Mouse (Mus musculus): ENCODE results near the gene Rmdn3. TPM values are rescaled to one million over a fixed set of nuclear protein-coding genes. Genes with fewer than 3 reads are reported as not detected.
A peak's percentile ranks its signal among the peaks of the same experiment; 100 is the strongest.

Rmdn3 gene
- total and polyA plus RNA-seq, 3 experiments, result 41.8 to 59.1 (median 49.9) TPM

GRCm38 (mm10) chr2:119171574-119171973, 14.7 kb upstream of the Rmdn3 start (continued):
- no peak for TF ChIP-seq UBTF (IDR thresholded peaks at IDR 0.05; ENCODE audit: low read depth, low read length)

- H3K36me3 ChIP-seq (replicated peaks in 1 of 2; ENCODE audit: control insufficient read depth in 1 of 2, insufficient read depth in 1 of 2, low read length in 1 of 2), result peaks cover 0 to 6% of the 10 kb centered on the region in 2 experiments
- dilution Hi-C loops (cut with MboI; ENCODE audit: extremely low pct_ligation_motif_present, extremely low pct_unique_long_range_greater_than_20kb, low sequenced_read_pairs), result no loop called here
These were observed 13.4 kb upstream of the Rmdn3 start for GRCm38 (mm10) chr2:119170282-119170681.

GRCm38 (mm10) chr2:119167866-119168256, 11.0 kb upstream of the Rmdn3 start:
- peaks cover 10% of the 10 kb centered on the region for H3K27me3 ChIP-seq (replicated peaks)
- H3K79me2 ChIP-seq (replicated peaks; ENCODE audit: control insufficient read depth, extremely low read depth, insufficient read depth, poor library complexity, severe bottlenecking), result no peaks in the 10 kb centered on the region
- peaks cover 0 to 6% of the 10 kb centered on the region in 2 experiments for H3K36me3 ChIP-seq (replicated peaks in 1 of 2; ENCODE audit: control insufficient read depth in 1 of 2, insufficient read depth in 1 of 2, low read length in 1 of 2)
- no peak for DNase-seq (ENCODE audit: extremely low read depth)
- H3K27ac ChIP-seq (ENCODE audit: insufficient read depth, low read depth), result no peak overlapping the region
- 0 out of 2 replicates have a peak, but pooled peaks have one; percentile 8 for TF ChIP-seq TCF12 (IDR thresholded peaks at IDR 0.05; ENCODE audit: low read depth, low read length)
- TF ChIP-seq USF2 (conservative IDR thresholded peaks at IDR 0.05; ENCODE audit: low read depth, low read length), result no peak
- TF ChIP-seq IRF4 (IDR thresholded peaks at IDR 0.05; ENCODE audit: low read depth, low read length), result no peak
- H3K9ac ChIP-seq (ENCODE audit: insufficient read depth, low read depth), result no peak overlapping the region
- dilution Hi-C loops (cut with MboI; ENCODE audit: extremely low pct_ligation_motif_present, extremely low pct_unique_long_range_greater_than_20kb, low sequenced_read_pairs) (no loop called here), in situ Hi-C loops (cut with MboI; ENCODE audit: low pct_ligation_motif_present, low pct_unique_long_range_greater_than_20kb, low sequenced_read_pairs) (no loop called here)
- H3K4me3 ChIP-seq (replicated peaks in 1 of 3; ENCODE audit: low read depth in 2 of 3, low read length in 2 of 3, poor library complexity in 1 of 3), result peak overlapping the region; percentile 21 to 57 (median 37)
- peak overlapping the region; percentile 74 for H3K4me2 ChIP-seq (ENCODE audit: insufficient read depth, low read depth, poor library complexity, severe bottlenecking)
- peaks cover 8% of the 10 kb centered on the region for H3K9me3 ChIP-seq (replicated peaks; ENCODE audit: low read length)
- H3K4me1 ChIP-seq (ENCODE audit: control insufficient read depth in 1 of 2, insufficient read depth in 2 of 2), result peaks cover 23 to 63% of the 10 kb centered on the region in 2 experiments

More at GRCm38 (mm10) chr2:119170282-119170681, 13.4 kb upstream of the Rmdn3 start:
- H3K79me2 ChIP-seq (replicated peaks; ENCODE audit: control insufficient read depth, extremely low read depth, insufficient read depth, poor library complexity, severe bottlenecking), result no peaks in the 10 kb centered on the region
- in situ Hi-C loops (cut with MboI; ENCODE audit: low pct_ligation_motif_present, low pct_unique_long_range_greater_than_20kb, low sequenced_read_pairs), result no loop called here
- DNase-seq (ENCODE audit: extremely low read depth), result no peak
- no peak overlapping the region for H3K4me2 ChIP-seq (ENCODE audit: insufficient read depth, low read depth, poor library complexity, severe bottlenecking)
- H3K4me3 ChIP-seq (replicated peaks in 1 of 3; ENCODE audit: low read depth in 2 of 3, low read length in 2 of 3, poor library complexity in 1 of 3), result no peak overlapping the region
- no peak overlapping the region for H3K27ac ChIP-seq (ENCODE audit: insufficient read depth, low read depth)
- peaks cover 8% of the 10 kb centered on the region for H3K9me3 ChIP-seq (replicated peaks; ENCODE audit: low read length)
- H3K4me1 ChIP-seq (ENCODE audit: control insufficient read depth in 1 of 2, insufficient read depth in 2 of 2), result peaks cover 33 to 73% of the 10 kb centered on the region in 2 experiments
- TF ChIP-seq MYC (IDR thresholded peaks at IDR 0.05; ENCODE audit: low read depth, low read length), result no peak
- TF ChIP-seq TCF12 (IDR thresholded peaks at IDR 0.05; ENCODE audit: low read depth, low read length), result no peak
- no peak for TF ChIP-seq MAX (IDR thresholded peaks at IDR 0.05; ENCODE audit: low read length)
- TF ChIP-seq USF1 (IDR thresholded peaks at IDR 0.05; ENCODE audit: low read depth, low read length), result no peak
- TF ChIP-seq EP300 (IDR thresholded peaks at IDR 0.05; ENCODE audit: low read length), result peak; percentile 43; the same call in 1 of the 2 replicates
- no peak for TF ChIP-seq PAX5 (IDR thresholded peaks at IDR 0.05; ENCODE audit: low read length)
- no peak for TF ChIP-seq CTCF (conservative IDR thresholded peaks at IDR 0.05 in 1 of 2, IDR thresholded peaks at IDR 0.05 in 1 of 2; ENCODE audit: low read depth in 2 of 2, low read length in 2 of 2)
- no peak for TF ChIP-seq SIN3A (IDR thresholded peaks at IDR 0.05; ENCODE audit: low read length)
- no peak for TF ChIP-seq MEF2A (IDR thresholded peaks at IDR 0.05; ENCODE audit: borderline replicate concordance, low read depth, low read length)
- no peak for TF ChIP-seq TBP (conservative IDR thresholded peaks at IDR 0.05; ENCODE audit: low read depth, low read length)
- no peak for TF ChIP-seq KAT2A (IDR thresholded peaks at IDR 0.05; ENCODE audit: insufficient replicate concordance, low read length)
- no peak for TF ChIP-seq CHD1 (IDR thresholded peaks at IDR 0.05; ENCODE audit: low read depth, low read length)
- no peak for TF ChIP-seq E2F4 (IDR thresholded peaks at IDR 0.05; ENCODE audit: insufficient replicate concordance, low read depth, low read length)
- TF ChIP-seq ZMIZ1 (IDR thresholded peaks at IDR 0.05; ENCODE audit: low read depth, low read length), result no peak
- 0 out of 2 replicates have a peak, but pooled peaks have one; percentile 5 for TF ChIP-seq BHLHE40 (IDR thresholded peaks at IDR 0.05; ENCODE audit: low read depth, low read length)
- no peak for TF ChIP-seq CHD2 (IDR thresholded peaks at IDR 0.05; ENCODE audit: low read length)
- no peak for TF ChIP-seq SMC3 (IDR thresholded peaks at IDR 0.05; ENCODE audit: low read depth, low read length)
- no peak for TF ChIP-seq MXI1 (IDR thresholded peaks at IDR 0.05; ENCODE audit: low read depth, low read length)
- TF ChIP-seq HCFC1 (IDR thresholded peaks at IDR 0.05; ENCODE audit: low read depth, low read length), result no peak
- TF ChIP-seq JUND (conservative IDR thresholded peaks at IDR 0.05; ENCODE audit: low read depth, low read length), result peak; percentile 70
- TF ChIP-seq ETS1 (conservative IDR thresholded peaks at IDR 0.05; ENCODE audit: low read depth, low read length), result no peak
- TF ChIP-seq POLR2AphosphoS2 (IDR thresholded peaks at IDR 0.05; ENCODE audit: low read depth, low read length), result no peak
- no peak for TF ChIP-seq RAD21 (IDR thresholded peaks at IDR 0.05; ENCODE audit: low read depth, low read length)
- no peak for TF ChIP-seq IRF4 (IDR thresholded peaks at IDR 0.05; ENCODE audit: low read depth, low read length)
- no peak for TF ChIP-seq ZNF384 (IDR thresholded peaks at IDR 0.05; ENCODE audit: low read depth, low read length)
- TF ChIP-seq USF2 (conservative IDR thresholded peaks at IDR 0.05; ENCODE audit: low read depth, low read length), result no peak
- H3K27me3 ChIP-seq (replicated peaks), result peaks cover 10% of the 10 kb centered on the region
- H3K9ac ChIP-seq (ENCODE audit: insufficient read depth, low read depth), result no peak overlapping the region
